Mouse (Mus musculus) adrenal gland, adult 18-20 months (tissue): ENCODE data around the gene Cpeb4. TPM values are rescaled to one million over a fixed set of nuclear protein-coding genes. Genes with fewer than 3 reads are reported as not detected.
"Not testable (repeated sequence)": the region's sequence is repeated elsewhere in the genome, so short reads cannot be mapped to it uniquely, and the experiment has no call there.

Experiments used
- DNase-seq, 2 experiments: peaks; one replicate each; pipeline ENCODE4 v3.0.0; 2021 to 2022; ENCODE audit warnings: low spot score in 2 of 2
- total RNA-seq, 2 experiments: library from RNA; stranded (reverse); gene quantifications; 1 replicate in 1 of 2; 2 replicates in 1 of 2; pipeline ENCODE4 v1.2.3; 2021

Gene Cpeb4
- total RNA-seq, 2 experiments from 2014 or later = 158 to 193 TPM

GRCm38 (mm10) chr11:31965256-31966134 lies 93.5 kb downstream of the Cpeb4 start, which contains the start of gene 4930524B15Rik:
4930524B15Rik (plus strand) TSS chr11:31965592.
- no peak for DNase-seq

GRCm38 (mm10) chr11:31974132-31974531 lies 102.1 kb downstream of the Cpeb4 start:
- no peak for DNase-seq

GRCm38 (mm10) chr11:31974826-31975225 lies 102.8 kb downstream of the Cpeb4 start:
- DNase-seq = no peak

GRCm38 (mm10) chr11:31975678-31976077 lies 103.7 kb downstream of the Cpeb4 start:
- DNase-seq = no peak

- no peak for DNase-seq
Observed at GRCm38 (mm10) chr11:31976137-31976536, 104.1 kb downstream of the Cpeb4 start.

GRCm38 (mm10) chr11:31980089-31980488 lies 108.1 kb downstream of the Cpeb4 start:
- DNase-seq = not testable (repeated sequence)

- DNase-seq = no peak
Observed at GRCm38 (mm10) chr11:31981830-31982229, 109.8 kb downstream of the Cpeb4 start.

GRCm38 (mm10) chr11:31982247-31982943 lies 110.4 kb downstream of the Cpeb4 start:
- DNase-seq = not testable (repeated sequence)

GRCm38 (mm10) chr11:31983249-31983648 lies 111.2 kb downstream of the Cpeb4 start:
- no peak for DNase-seq

GRCm38 (mm10) chr11:31984786-31985185 lies 112.8 kb downstream of the Cpeb4 start:
- no peak for DNase-seq

Other genes starting within 250 kb of the Cpeb4 start
- gene Bod1, start 200.3 kb upstream of the Cpeb4 start, total RNA-seq = 10 to 100 TPM; 60.1 to 66.9 TPM
- not detected for gene 4930524B15Rik, start 93.4 kb downstream of the Cpeb4 start, total RNA-seq
- gene Nsg2, start 128.3 kb downstream of the Cpeb4 start, total RNA-seq = 10 to 100 TPM; 32.0 to 51.2 TPM